Mouse (Mus musculus): ENCODE results near the gene Cend1. TPM values are rescaled to one million over a fixed set of nuclear protein-coding genes. Genes with fewer than 3 reads are reported as not detected.
A peak's percentile ranks its signal among the peaks of the same experiment; 100 is the strongest.

Gene Cend1
- polyA plus RNA-seq, 1 experiment from 2014 or later = 1.6 TPM

GRCm38 (mm10) chr7:141457986-141458660 lies 28.8 kb upstream of the Cend1 start:
- no peak overlapping the region for H3K27ac ChIP-seq (replicated peaks in 1 of 2; ENCODE audit: control insufficient read depth in 1 of 2, insufficient read depth in 1 of 2, low read depth in 2 of 2, low read length in 2 of 2)
- peaks cover 12 to 28% of the 10 kb centered on the region in 2 experiments; a peak in 3 of 4 replicates for H3K4me1 ChIP-seq (ENCODE audit: control insufficient read depth in 2 of 2, insufficient read depth in 2 of 2, low read length in 2 of 2)
- H3K9me3 ChIP-seq (ENCODE audit: control insufficient read depth, low read length) = no peaks in the 10 kb centered on the region
- H3K4me3 ChIP-seq (ENCODE audit: control insufficient read depth in 1 of 2, insufficient read depth in 1 of 2, low read depth in 1 of 2, low read length in 2 of 2) = no peak overlapping the region
- H3K9ac ChIP-seq (ENCODE audit: low read length) = no peak overlapping the region
- H3K4me2 ChIP-seq (ENCODE audit: low read length) = no peak overlapping the region
- peaks cover 25% of the 10 kb centered on the region for H3K36me3 ChIP-seq (ENCODE audit: control insufficient read depth, insufficient read depth, low read length)
- H3K27me3 ChIP-seq (ENCODE audit: control insufficient read depth, insufficient read depth, low read length) = peaks cover 15% of the 10 kb centered on the region
- 70% methylated on average over 15 of the region's 15 CpGs for WGBS
- no peak for ATAC-seq (ENCODE audit: insufficient number of reproducible peaks, insufficient read depth, low FRiP score, low read depth)

GRCm38 (mm10) chr7:141457236-141457635 lies 27.9 kb upstream of the Cend1 start:
- no peaks in the 10 kb centered on the region for H3K9me3 ChIP-seq (ENCODE audit: control insufficient read depth, low read length)
- peaks cover 10 to 26% of the 10 kb centered on the region in 2 experiments; a peak in 3 of 4 replicates for H3K4me1 ChIP-seq (ENCODE audit: control insufficient read depth in 2 of 2, insufficient read depth in 2 of 2, low read length in 2 of 2)
- no peak overlapping the region for H3K4me2 ChIP-seq (ENCODE audit: low read length)
- H3K36me3 ChIP-seq (ENCODE audit: control insufficient read depth, insufficient read depth, low read length) = peaks cover 29% of the 10 kb centered on the region
- no peak overlapping the region for H3K4me3 ChIP-seq (ENCODE audit: control insufficient read depth in 1 of 2, insufficient read depth in 1 of 2, low read depth in 1 of 2, low read length in 2 of 2)
- no peak overlapping the region for H3K9ac ChIP-seq (ENCODE audit: low read length)
- ATAC-seq (ENCODE audit: insufficient number of reproducible peaks, insufficient read depth, low FRiP score, low read depth) = no peak
- peaks cover 8% of the 10 kb centered on the region for H3K27me3 ChIP-seq (ENCODE audit: control insufficient read depth, insufficient read depth, low read length)
- WGBS = 87% methylated on average over 14 of the region's 14 CpGs
- no peak overlapping the region for H3K27ac ChIP-seq (replicated peaks in 1 of 2; ENCODE audit: control insufficient read depth in 1 of 2, insufficient read depth in 1 of 2, low read depth in 2 of 2, low read length in 2 of 2)

GRCm38 (mm10) chr7:141456739-141457138 lies 27.4 kb upstream of the Cend1 start:
- Histone ChIP-seq H3K9ac (ENCODE audit: low read length) (no peak overlapping the region), H3K36me3 (ENCODE audit: control insufficient read depth, insufficient read depth, low read length) (peaks cover 34% of the 10 kb centered on the region), H3K4me2 (ENCODE audit: low read length) (peak overlapping the region; percentile 94; the same call in 1 of the 2 replicates), H3K9me3 (ENCODE audit: control insufficient read depth, low read length) (no peaks in the 10 kb centered on the region), H3K27me3 (ENCODE audit: control insufficient read depth, insufficient read depth, low read length) (peaks cover 6% of the 10 kb centered on the region; the same call in 1 of the 2 replicates), H3K27ac (replicated peaks in 1 of 2; ENCODE audit: control insufficient read depth in 1 of 2, insufficient read depth in 1 of 2, low read depth in 2 of 2, low read length in 2 of 2) (no peak overlapping the region), H3K4me1 (ENCODE audit: control insufficient read depth in 2 of 2, insufficient read depth in 2 of 2, low read length in 2 of 2) (peaks cover 8 to 21% of the 10 kb centered on the region in 2 experiments; a peak in 3 of 4 replicates), H3K4me3 (ENCODE audit: control insufficient read depth in 1 of 2, insufficient read depth in 1 of 2, low read depth in 1 of 2, low read length in 2 of 2) (no peak overlapping the region)
- WGBS = 77% methylated on average over 6 of the region's 6 CpGs
- no peak for ATAC-seq (ENCODE audit: insufficient number of reproducible peaks, insufficient read depth, low FRiP score, low read depth)

GRCm38 (mm10) chr7:141455610-141456314 lies 26.5 kb upstream of the Cend1 start:
- H3K4me2 ChIP-seq (ENCODE audit: low read length) = peak overlapping the region; percentile 94
- WGBS = under 1% methylated on average over 23 of the region's 23 CpGs
- H3K36me3 ChIP-seq (ENCODE audit: control insufficient read depth, insufficient read depth, low read length) = peaks cover 44% of the 10 kb centered on the region
- peak overlapping the region; percentile 63 to 74 for H3K4me3 ChIP-seq (ENCODE audit: control insufficient read depth in 1 of 2, insufficient read depth in 1 of 2, low read depth in 1 of 2, low read length in 2 of 2)
- no peaks in the 10 kb centered on the region for H3K9me3 ChIP-seq (ENCODE audit: control insufficient read depth, low read length)
- H3K4me1 ChIP-seq (ENCODE audit: control insufficient read depth in 2 of 2, insufficient read depth in 2 of 2, low read length in 2 of 2) = peaks cover 7 to 13% of the 10 kb centered on the region in 2 experiments; a peak in 3 of 4 replicates
- peak; percentile 28 for ATAC-seq (ENCODE audit: insufficient number of reproducible peaks, insufficient read depth, low FRiP score, low read depth)
- H3K27me3 ChIP-seq (ENCODE audit: control insufficient read depth, insufficient read depth, low read length) = peaks cover 2% of the 10 kb centered on the region; the same call in 1 of the 2 replicates
- peak overlapping the region; percentile 84 to 88 for H3K27ac ChIP-seq (replicated peaks in 1 of 2; ENCODE audit: control insufficient read depth in 1 of 2, insufficient read depth in 1 of 2, low read depth in 2 of 2, low read length in 2 of 2)
- H3K9ac ChIP-seq (ENCODE audit: low read length) = peak overlapping the region; percentile 85

GRCm38 (mm10) chr7:141454967-141455551 lies 25.8 kb upstream of the Cend1 start, which contains the start of gene Pnpla2:
TSS of gene Pnpla2 (plus strand) at chr7:141455198.
- H3K4me3 ChIP-seq (ENCODE audit: control insufficient read depth in 1 of 2, insufficient read depth in 1 of 2, low read depth in 1 of 2, low read length in 2 of 2) = peak within 1 kb of the TSS; percentile 63 to 74

GRCm38 (mm10) chr7:141453636-141454035 lies 24.3 kb upstream of the Cend1 start:
- no peaks in the 10 kb centered on the region for H3K9me3 ChIP-seq (ENCODE audit: control insufficient read depth, low read length)
- no peak overlapping the region for H3K4me2 ChIP-seq (ENCODE audit: low read length)
- H3K27ac ChIP-seq (replicated peaks in 1 of 2; ENCODE audit: control insufficient read depth in 1 of 2, insufficient read depth in 1 of 2, low read depth in 2 of 2, low read length in 2 of 2) = no peak overlapping the region
- H3K36me3 ChIP-seq (ENCODE audit: control insufficient read depth, insufficient read depth, low read length) = peaks cover 49% of the 10 kb centered on the region
- H3K4me3 ChIP-seq (ENCODE audit: control insufficient read depth in 1 of 2, insufficient read depth in 1 of 2, low read depth in 1 of 2, low read length in 2 of 2) = no peak overlapping the region
- 73% methylated on average over 2 of the region's 2 CpGs for WGBS
- peaks cover 8 to 13% of the 10 kb centered on the region in 2 experiments; a peak in 3 of 4 replicates for H3K4me1 ChIP-seq (ENCODE audit: control insufficient read depth in 2 of 2, insufficient read depth in 2 of 2, low read length in 2 of 2)
- ATAC-seq (ENCODE audit: insufficient number of reproducible peaks, insufficient read depth, low FRiP score, low read depth) = no peak
- no peaks in the 10 kb centered on the region for H3K27me3 ChIP-seq (ENCODE audit: control insufficient read depth, insufficient read depth, low read length)
- no peak overlapping the region for H3K9ac ChIP-seq (ENCODE audit: low read length)

More at GRCm38 (mm10) chr7:141454967-141455551, 25.8 kb upstream of the Cend1 start, which contains the start of gene Pnpla2:
- Histone ChIP-seq H3K36me3 (ENCODE audit: control insufficient read depth, insufficient read depth, low read length) (peaks cover 49% of the 10 kb centered on the region), H3K4me1 (ENCODE audit: control insufficient read depth in 2 of 2, insufficient read depth in 2 of 2, low read length in 2 of 2) (peaks cover 7 to 12% of the 10 kb centered on the region in 2 experiments; a peak in 3 of 4 replicates), H3K9me3 (ENCODE audit: control insufficient read depth, low read length) (no peaks in the 10 kb centered on the region), H3K27ac (replicated peaks in 1 of 2; ENCODE audit: control insufficient read depth in 1 of 2, insufficient read depth in 1 of 2, low read depth in 2 of 2, low read length in 2 of 2) (peak within 1 kb of the TSS; percentile 84 to 88), H3K4me2 (ENCODE audit: low read length) (peak within 1 kb of the TSS; percentile 94), H3K9ac (ENCODE audit: low read length) (peak within 1 kb of the TSS; percentile 85), H3K27me3 (ENCODE audit: control insufficient read depth, insufficient read depth, low read length) (no peaks in the 10 kb centered on the region)
- ATAC-seq (ENCODE audit: insufficient number of reproducible peaks, insufficient read depth, low FRiP score, low read depth) = peak; percentile 81
- WGBS = under 1% methylated on average over 44 of the region's 45 CpGs

GRCm38 (mm10) chr7:141451928-141452327 lies 22.6 kb upstream of the Cend1 start:
- Histone ChIP-seq H3K27me3 (ENCODE audit: control insufficient read depth, insufficient read depth, low read length) (no peaks in the 10 kb centered on the region), H3K4me3 (ENCODE audit: control insufficient read depth in 1 of 2, insufficient read depth in 1 of 2, low read depth in 1 of 2, low read length in 2 of 2) (no peak overlapping the region), H3K4me2 (ENCODE audit: low read length) (no peak overlapping the region), H3K4me1 (ENCODE audit: control insufficient read depth in 2 of 2, insufficient read depth in 2 of 2, low read length in 2 of 2) (peaks cover 11 to 20% of the 10 kb centered on the region in 2 experiments), H3K9ac (ENCODE audit: low read length) (no peak overlapping the region), H3K27ac (replicated peaks in 1 of 2; ENCODE audit: control insufficient read depth in 1 of 2, insufficient read depth in 1 of 2, low read depth in 2 of 2, low read length in 2 of 2) (no peak overlapping the region), H3K9me3 (ENCODE audit: control insufficient read depth, low read length) (no peaks in the 10 kb centered on the region), H3K36me3 (ENCODE audit: control insufficient read depth, insufficient read depth, low read length) (peaks cover 43% of the 10 kb centered on the region)
- ATAC-seq (ENCODE audit: insufficient number of reproducible peaks, insufficient read depth, low FRiP score, low read depth) = no peak
